Comparison of ENCODE assay signal across 1 mouse cellular context in the genomic region with DNA sequence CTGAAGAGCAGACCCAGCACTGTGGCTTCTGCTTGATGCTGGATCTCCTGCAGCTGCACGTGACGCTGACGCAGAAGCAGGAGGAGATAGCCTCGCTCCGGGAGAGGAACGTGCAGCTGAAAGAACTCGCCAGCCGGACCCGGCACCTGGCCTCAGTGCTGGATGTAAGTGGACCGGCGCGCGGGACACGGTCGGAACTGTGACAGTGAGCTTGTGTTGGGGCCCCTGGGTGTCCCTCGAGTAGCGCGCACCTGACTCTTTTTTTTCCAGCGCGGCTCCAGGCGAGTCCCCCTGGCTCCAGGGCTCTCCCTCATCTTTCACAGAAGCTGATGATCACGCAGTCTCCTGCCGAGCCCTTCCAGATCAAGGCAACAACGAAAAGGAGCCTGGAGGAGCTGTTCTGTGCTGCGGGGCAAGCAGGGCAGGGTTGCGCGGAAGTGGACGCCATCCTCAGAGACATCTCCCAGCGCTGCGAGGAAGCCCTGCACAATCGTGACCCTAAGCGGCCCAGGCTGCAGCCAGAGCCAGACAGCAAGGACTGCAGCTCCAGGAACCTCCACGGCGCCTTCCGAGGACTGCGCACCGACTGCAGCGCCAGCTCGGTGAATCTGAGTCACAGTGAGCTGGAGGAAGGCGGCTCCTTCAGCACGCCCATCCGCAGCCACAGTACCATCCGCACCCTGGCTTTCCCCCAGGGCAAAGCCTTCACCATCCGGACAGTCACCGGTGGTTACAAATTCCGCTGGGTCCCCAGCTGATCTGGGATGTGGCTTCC.
TF ChIP-seq lines count a peak whose summit lies in the region.

No protein-coding gene starts in this region.

TF ChIP-seq in ES-E14, 5 proteins besides CTCF, POLR2A, EP300 and RAD21 (continued from another document):
- TF ChIP-seq ZC3H11A (IDR thresholded peaks at IDR 0.05; ENCODE audit: borderline replicate concordance, low read depth, low read length) = no peak
- no peak for TF ChIP-seq MAFK (IDR thresholded peaks at IDR 0.05; ENCODE audit: insufficient read depth, low read depth, low read length)
